Mouse (Mus musculus) G1E (cell line): Measurements from ENCODE around the gene Slc44a5.

Experiments used
- CTCF ChIP-seq: IDR thresholded peaks from 2 replicates; pipeline ENCODE4 v1.5.1; 2012; ENCODE audit warnings: low read depth, low read length, inconsistent platforms, mixed read lengths
- POLR2AphosphoS5 ChIP-seq: IDR thresholded peaks from 2 replicates; pipeline ENCODE4 v1.6.1; 2012; ENCODE audit warnings: low read depth, low read length, inconsistent platforms; ENCODE audit not compliant: insufficient replicate concordance

GRCm38 (mm10) chr3:154177665-154178305 lies 204.5 kb downstream of the Slc44a5 start:
- TF ChIP-seq CTCF (no peak), POLR2AphosphoS5 (no peak)
